In genomic region chr16:22856773-22857172, GRCm38 (mm10) we compare ENCODE assay signal across 8 mouse cellular contexts. TPM values are rescaled to one million over a fixed set of nuclear protein-coding genes. Genes with fewer than 3 reads are reported as not detected.
DNase-seq lines count a peak whose midpoint lies in the region; ATAC-seq and TF ChIP-seq lines count a peak whose summit lies in the region.

No protein-coding gene starts in this region.

- ATAC-seq in hindbrain, embryonic 16.5 days = no peak
- no peak for ATAC-seq in midbrain, postnatal 0 days (ENCODE audit: low FRiP score)

- H3K9ac ChIP-seq in hindbrain, embryonic 16.5 days (ENCODE audit: low read depth, low read length) = peak overlapping the region; percentile 69
- H3K9ac ChIP-seq in midbrain, postnatal 0 days (replicated peaks; ENCODE audit: low read length, poor library complexity, severe bottlenecking) = peak overlapping the region; percentile 48

- no peak for DNase-seq in lung, adult 2 months
- DNase-seq in lung, postnatal 36 days = no peak
- DNase-seq in c-Kit-positive CD71-positive TER-119-positive erythroid progenitor cells, embryonic 14.5 days (ENCODE audit: low spot score) = peak; percentile 67
- no peak for DNase-seq in midbrain, postnatal 0 days (ENCODE audit: low spot score)
- DNase-seq in ovary, postnatal 14 days (ENCODE audit: low spot score) = no peak
- no peak for DNase-seq in adrenal gland, adult 18-20 months (ENCODE audit: low spot score in 2 of 2)
- DNase-seq in ovary, postnatal 10 days (ENCODE audit: low spot score) = no peak

- peak overlapping the region; percentile 46 for H3K4me3 ChIP-seq in lung, adult 2 months (replicated peaks; ENCODE audit: extremely low read depth, low read depth, low read length)
- peak overlapping the region; percentile 66 for H3K4me3 ChIP-seq in hindbrain, embryonic 16.5 days (ENCODE audit: low read length)
- peak overlapping the region; percentile 98 for H3K4me3 ChIP-seq in midbrain, postnatal 0 days (ENCODE audit: low read depth, low read length)

- H3K4me2 ChIP-seq in hindbrain, embryonic 16.5 days (ENCODE audit: low read length) = peak overlapping the region; percentile 85
- H3K4me2 ChIP-seq in midbrain, postnatal 0 days (ENCODE audit: low read depth, low read length, poor library complexity, severe bottlenecking) = peak overlapping the region; percentile 67

- H3K27ac ChIP-seq in hindbrain, embryonic 16.5 days (ENCODE audit: low read depth, low read length) = peak overlapping the region; percentile 74; the same call in 1 of the 2 replicates
- 0 out of 2 replicates have a peak overlapping the region, but pooled peaks have one; percentile 47 for H3K27ac ChIP-seq in midbrain, postnatal 0 days (ENCODE audit: low read depth, low read length)

- 9% methylated on average over 9 of the region's 9 CpGs for WGBS in lung, adult 2 months
- WGBS in hindbrain, embryonic 16.5 days = 16% methylated on average over 9 of the region's 9 CpGs
- 16% methylated on average over 9 of the region's 9 CpGs for WGBS in midbrain, postnatal 0 days

- H3K4me1 ChIP-seq in lung, adult 2 months (ENCODE audit: control insufficient read depth, insufficient read depth, low read length) = peaks cover 8% of the 10 kb centered on the region
- H3K4me1 ChIP-seq in hindbrain, embryonic 16.5 days (ENCODE audit: control insufficient read depth, insufficient read depth, low read depth, low read length) = peaks cover 12% of the 10 kb centered on the region
- peaks cover 11% of the 10 kb centered on the region; the same call in 1 of the 2 replicates for H3K4me1 ChIP-seq in midbrain, postnatal 0 days (ENCODE audit: insufficient read depth, low read length)

- no peak for TF ChIP-seq CTCF in lung, adult 2 months (IDR thresholded peaks at IDR 0.05; ENCODE audit: insufficient read depth, low read length)
- TF ChIP-seq CTCF in midbrain, postnatal 0 days (IDR thresholded peaks at IDR 0.05) = no peak

- no peaks in the 10 kb centered on the region for H3K9me3 ChIP-seq in hindbrain, embryonic 16.5 days (ENCODE audit: control insufficient read depth, low read length)
- H3K9me3 ChIP-seq in midbrain, postnatal 0 days (ENCODE audit: low read length) = no peaks in the 10 kb centered on the region

- no peaks in the 10 kb centered on the region for H3K36me3 ChIP-seq in hindbrain, embryonic 16.5 days (ENCODE audit: control insufficient read depth, insufficient read depth, low read length)
- H3K36me3 ChIP-seq in midbrain, postnatal 0 days (ENCODE audit: insufficient read depth, low read length) = no peaks in the 10 kb centered on the region

- TF ChIP-seq POLR2A in lung, adult 2 months (IDR thresholded peaks at IDR 0.05; ENCODE audit: borderline replicate concordance, extremely low read depth, low read depth, low read length) = no peak

- no peaks in the 10 kb centered on the region for H3K27me3 ChIP-seq in hindbrain, embryonic 16.5 days (replicated peaks; ENCODE audit: control insufficient read depth, insufficient read depth, low read length)
- no peaks in the 10 kb centered on the region for H3K27me3 ChIP-seq in midbrain, postnatal 0 days (ENCODE audit: insufficient read depth, low read length)

RNA-seq across cellular contexts. Expression of gene Tbccd1, which starts 0.7 kb away (rescaled TPM):
- 8.3 and 12.5 TPM in 2 replicates for polyA plus RNA-seq in lung, adult 2 months (2012; rRNA removed)
- polyA plus RNA-seq in hindbrain, embryonic 16.5 days (2015; fragmentation: Nextera tagmentation; extraction: Ambion mirVana) = 20.1 and 23.5 TPM in 2 replicates
- total RNA-seq in midbrain, postnatal 0 days (2014; rRNA removed) = 16.2 and 19.1 TPM in 2 replicates
- polyA plus RNA-seq in midbrain, postnatal 0 days (2015; fragmentation: Nextera tagmentation; extraction: Ambion mirVana) = 14.5 and 15.9 TPM in 2 replicates
- total RNA-seq in adrenal gland, adult 18-20 months (2021) = 10 to 100 TPM; 13.8 TPM

RNA-seq across cellular contexts. Expression of gene Dnajb11, which starts 0.9 kb away (rescaled TPM):
- polyA plus RNA-seq in lung, adult 2 months (2012; rRNA removed) = 18.1 and 18.6 TPM in 2 replicates
- polyA plus RNA-seq in hindbrain, embryonic 16.5 days (2015; fragmentation: Nextera tagmentation; extraction: Ambion mirVana) = 96.8 and 104 TPM in 2 replicates
- total RNA-seq in midbrain, postnatal 0 days (2014; rRNA removed) = 58.7 and 63.0 TPM in 2 replicates
- 88.4 and 89.9 TPM in 2 replicates for polyA plus RNA-seq in midbrain, postnatal 0 days (2015; fragmentation: Nextera tagmentation; extraction: Ambion mirVana)
- total RNA-seq in adrenal gland, adult 18-20 months (2021) = 10 to 100 TPM; 60.8 to 72.1 TPM

RNA-seq across cellular contexts. Expression of gene Ahsg, which starts 34.3 kb away (rescaled TPM):
- 4.1 and 5.8 TPM in 2 replicates for polyA plus RNA-seq in lung, adult 2 months (2012; rRNA removed)
- not detected in 2 replicates for polyA plus RNA-seq in hindbrain, embryonic 16.5 days (2015; fragmentation: Nextera tagmentation; extraction: Ambion mirVana)
- 0.14 TPM in 1 of 2 replicates, not detected in the other for total RNA-seq in midbrain, postnatal 0 days (2014; rRNA removed)
- 0.36 TPM in 1 of 2 replicates, not detected in the other for polyA plus RNA-seq in midbrain, postnatal 0 days (2015; fragmentation: Nextera tagmentation; extraction: Ambion mirVana)
- 1 to 10 TPM; 5.0 to 8.3 TPM for total RNA-seq in adrenal gland, adult 18-20 months (2021)

RNA-seq across cellular contexts. Expression of gene Crygs, which starts 45.4 kb away (rescaled TPM):
- not detected in 2 replicates for polyA plus RNA-seq in lung, adult 2 months (2012; rRNA removed)
- polyA plus RNA-seq in hindbrain, embryonic 16.5 days (2015; fragmentation: Nextera tagmentation; extraction: Ambion mirVana) = 0.18 and 0.25 TPM in 2 replicates
- not detected in 2 replicates for total RNA-seq in midbrain, postnatal 0 days (2014; rRNA removed)
- polyA plus RNA-seq in midbrain, postnatal 0 days (2015; fragmentation: Nextera tagmentation; extraction: Ambion mirVana) = 0.45 TPM in 1 of 2 replicates, not detected in the other
- not detected for total RNA-seq in adrenal gland, adult 18-20 months (2021)

Comparison
In these comparisons a context has a peak if more than half of its experiments do, and no peak if none do; other contexts are left out.
1. H3K4me3 ChIP-seq: peak in every context shown above with its lines; median percentile 98 in midbrain, postnatal 0 days; 66 in hindbrain, embryonic 16.5 days; 46 in lung, adult 2 months.